In genomic region chr12:8875583-8875982, GRCm38 (mm10) we compare ENCODE assay signal across 10 mouse cellular contexts.
"Had no signal": no experiment of that assay in that cellular context is flagged by ENCODE, and none has a peak within 500 bp of the region (broad histone marks: within the 10 kb centered on the region; RNA-seq: fewer than 3 reads in every experiment).

No protein-coding gene starts in this region.

- ATAC-seq: lung, postnatal 0 days; midbrain, embryonic 13.5 days had no signal

- H3K4me2 ChIP-seq: limb, embryonic 13.5 days; midbrain, embryonic 13.5 days; neural tube, embryonic 12.5 days had no signal

- DNase-seq: kidney, postnatal 25 days; layer of hippocampus, postnatal 36 days; lung, adult 2 months; lung, postnatal 36 days; right cerebral cortex, postnatal 14 days; thymus, postnatal 36 days had no signal

- H3K27me3 ChIP-seq: limb, embryonic 13.5 days; midbrain, embryonic 13.5 days; neural tube, embryonic 12.5 days had no signal

- H3K4me3 ChIP-seq: limb, embryonic 13.5 days; midbrain, embryonic 13.5 days; neural tube, embryonic 12.5 days had no signal

- H3K36me3 ChIP-seq: limb, embryonic 13.5 days; midbrain, embryonic 13.5 days; neural tube, embryonic 12.5 days had no signal
